Mouse (Mus musculus) ES-Bruce4 (cell line): ENCODE results near the gene Epc2.

Experiments
- CTCF ChIP-seq: IDR thresholded peaks from one replicate; pipeline ENCODE4 v1.8.1; 2011; ENCODE audit warnings: low read depth, low read length
- EP300 ChIP-seq: IDR thresholded peaks from 2 replicates; pipeline ENCODE4 v1.6.1; 2011; ENCODE audit warnings: low read depth, low read length; ENCODE audit not compliant: insufficient read depth
- POLR2A ChIP-seq: IDR thresholded peaks from one replicate; pipeline ENCODE4 v1.8.1; 2011; ENCODE audit warnings: low read length; ENCODE audit not compliant: insufficient read depth

DNA sequence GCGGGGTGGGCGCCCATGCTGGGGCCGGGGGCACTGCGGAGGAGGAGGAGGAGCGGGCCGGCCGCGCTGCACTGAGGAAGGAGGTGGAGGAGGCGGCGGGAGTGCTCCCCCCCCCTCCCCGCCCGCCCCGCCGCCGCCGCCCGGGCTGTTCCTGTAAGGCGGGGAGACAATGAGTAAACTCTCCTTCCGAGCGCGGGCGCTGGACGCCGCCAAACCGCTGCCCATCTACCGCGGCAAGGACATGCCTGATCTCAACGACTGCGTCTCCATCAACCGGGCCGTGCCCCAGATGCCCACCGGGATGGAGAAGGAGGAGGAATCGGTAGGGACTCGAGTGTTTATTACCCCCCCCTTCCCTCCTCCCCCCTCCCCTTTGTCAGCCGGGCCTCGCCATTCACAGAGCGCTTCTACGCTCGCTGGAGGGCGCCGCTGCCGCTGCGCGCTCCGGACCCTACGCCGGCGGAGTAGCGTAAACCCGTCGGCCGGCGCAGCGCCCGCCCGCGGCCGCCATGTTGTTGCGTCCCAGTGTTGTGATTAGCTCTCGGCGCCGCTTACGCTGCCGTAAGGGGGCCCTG is 438 bp downstream of the Epc2 start:
- no peak for TF ChIP-seq EP300
- no peak for TF ChIP-seq CTCF
- no peak for TF ChIP-seq POLR2A
